Mouse (Mus musculus) lung, postnatal 0 days (tissue): ENCODE data around the gene Hnf1b. TPM values are rescaled to one million over a fixed set of nuclear protein-coding genes. Genes with fewer than 3 reads are reported as not detected.

ENCODE experiments used
- ATAC-seq: fragments of 200-750 bp; cut with Nextera tagmentation; 2 replicates; pipeline ENCODE4 v1.8.0; 2017; ENCODE audit warnings: moderate library complexity
- DNase-seq: peaks from one replicate; pipeline ENCODE4 v3.0.0-alpha.2; 2016; ENCODE audit warnings: low spot score
- H3K27ac ChIP-seq: fragments of 300-500 bp; sonication (generic); 2 replicates; pipeline ENCODE4 v1.5.1; 2014; ENCODE audit warnings: antibody characterized with exemption, mild to moderate bottlenecking, low read length, mixed read lengths
- H3K27me3 ChIP-seq: fragments of 300-500 bp; sonication (generic); replicated peaks from 2 replicates; pipeline ENCODE4 v1.6.1; 2014; ENCODE audit warnings: low read length, mixed read lengths; ENCODE audit not compliant: insufficient read depth
- H3K36me3 ChIP-seq: fragments of 300-500 bp; sonication (generic); 2 replicates; pipeline ENCODE4 v1.6.1; 2014; ENCODE audit warnings: low read length, mixed read lengths; ENCODE audit not compliant: insufficient read depth
- H3K4me1 ChIP-seq: fragments of 300-500 bp; sonication (generic); 2 replicates; pipeline ENCODE4 v1.6.1; 2014; ENCODE audit warnings: antibody characterized with exemption, low read depth, low read length, mixed read lengths; ENCODE audit not compliant: insufficient read depth
- H3K4me2 ChIP-seq: fragments of 300-500 bp; sonication (generic); replicated peaks from 2 replicates; pipeline ENCODE4 v1.6.1; 2014; ENCODE audit warnings: low read depth, mild to moderate bottlenecking, low read length, moderate library complexity, mixed read lengths
- H3K4me3 ChIP-seq: fragments of 300-500 bp; sonication (generic); 2 replicates; pipeline ENCODE4 v1.5.1; 2014; ENCODE audit warnings: low read depth, low read length
- H3K9ac ChIP-seq: fragments of 300-500 bp; sonication (generic); replicated peaks from 2 replicates; pipeline ENCODE4 v1.6.1; 2014; ENCODE audit warnings: low read depth, mild to moderate bottlenecking
- H3K9me3 ChIP-seq: fragments of 300-500 bp; sonication (generic); 2 replicates; pipeline ENCODE4 v1.6.1; 2016; ENCODE audit warnings: low read length, mixed read lengths
- CTCF ChIP-seq: IDR thresholded peaks from 2 replicates; pipeline ENCODE4 v1.5.1; 2016; ENCODE audit warnings: antibody characterized with exemption, mild to moderate bottlenecking
- EP300 ChIP-seq: IDR thresholded peaks from 2 replicates; pipeline ENCODE4 v1.6.1; 2016; ENCODE audit warnings: antibody characterized with exemption, mild to moderate bottlenecking, control low read depth
- WGBS: fragments of 180-500 bp; shearing (Covaris S2); extraction: QIAGEN DNeasy Blood & Tissue Kit; methylation state at CpG from one replicate; pipeline ENCODE4 v1.1.7; 2014; 5-methylcytosine and 5-hydroxymethylcytosine counted together
- polyA plus RNA-seq: library from polyadenylated mRNA; unstranded; fragments of >200 nt; fragmentation: Nextera tagmentation; extraction: Ambion mirVana; gene quantifications from 2 replicates; pipeline ENCODE4 v1.2.1, GENCODE M21; 2015

Gene Hnf1b
- polyA plus RNA-seq, 1 experiment from 2014 or later: 11.4 TPM

DNA sequence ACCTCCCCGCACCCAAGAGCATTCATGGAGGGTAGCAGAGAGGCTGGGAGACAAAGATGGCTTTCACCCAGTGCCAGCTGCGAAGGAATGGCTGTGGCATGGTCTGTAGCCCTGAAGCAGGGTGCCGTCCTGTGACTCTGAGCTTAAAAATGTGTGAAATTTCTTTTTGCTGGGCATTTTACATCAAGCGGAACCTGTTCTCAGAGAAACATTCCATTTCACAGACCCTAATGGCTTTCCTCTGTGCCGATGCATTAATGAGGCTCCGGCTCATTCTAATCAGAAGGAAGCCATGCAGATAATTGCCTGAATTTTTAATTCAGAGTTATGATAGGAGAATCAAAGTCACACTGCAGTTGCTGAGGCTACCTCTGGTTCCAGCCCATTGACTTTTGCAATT lies 32.8 kb upstream of the Hnf1b start:
- no peaks in the 10 kb centered on the region for H3K36me3 ChIP-seq
- TF ChIP-seq EP300 (no peak), CTCF (no peak)
- no peak for DNase-seq
- no peak overlapping the region for H3K9ac ChIP-seq
- H3K27me3 ChIP-seq: no peaks in the 10 kb centered on the region
- H3K9me3 ChIP-seq: no peaks in the 10 kb centered on the region
- no peaks in the 10 kb centered on the region for H3K4me1 ChIP-seq
- WGBS: 63% methylated on average over 6 of the region's 6 CpGs
- H3K4me2 ChIP-seq: no peak overlapping the region
- H3K27ac ChIP-seq: no peak overlapping the region
- no peak for ATAC-seq
- no peak overlapping the region for H3K4me3 ChIP-seq

DNA sequence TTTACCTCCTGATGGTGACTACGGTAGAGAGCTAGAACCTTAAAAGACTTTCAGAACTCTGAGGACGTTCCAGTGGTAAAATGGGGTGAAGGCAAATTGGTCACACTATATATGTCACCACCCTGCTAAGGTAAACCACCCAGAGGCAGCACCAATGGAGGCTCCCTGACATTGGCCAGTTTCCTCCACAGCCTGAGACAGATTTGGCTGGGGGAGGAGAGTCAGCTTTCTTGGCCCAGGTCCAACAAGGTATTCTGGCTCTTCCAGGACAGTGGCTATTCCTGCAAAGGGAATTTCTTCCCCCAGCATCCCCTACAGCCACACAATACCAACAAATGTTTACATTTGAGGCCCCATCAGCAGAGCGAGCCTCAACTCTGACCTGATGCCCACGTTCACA lies 31.9 kb upstream of the Hnf1b start:
- WGBS: 60% methylated on average over 4 of the region's 4 CpGs
- ATAC-seq (no peak), DNase-seq (no peak)
- Histone ChIP-seq H3K4me3 (no peak overlapping the region), H3K9me3 (no peaks in the 10 kb centered on the region), H3K4me1 (no peaks in the 10 kb centered on the region), H3K9ac (no peak overlapping the region), H3K27me3 (no peaks in the 10 kb centered on the region), H3K4me2 (no peak overlapping the region), H3K36me3 (no peaks in the 10 kb centered on the region), H3K27ac (no peak overlapping the region)
- TF ChIP-seq EP300 (no peak), CTCF (no peak)

DNA sequence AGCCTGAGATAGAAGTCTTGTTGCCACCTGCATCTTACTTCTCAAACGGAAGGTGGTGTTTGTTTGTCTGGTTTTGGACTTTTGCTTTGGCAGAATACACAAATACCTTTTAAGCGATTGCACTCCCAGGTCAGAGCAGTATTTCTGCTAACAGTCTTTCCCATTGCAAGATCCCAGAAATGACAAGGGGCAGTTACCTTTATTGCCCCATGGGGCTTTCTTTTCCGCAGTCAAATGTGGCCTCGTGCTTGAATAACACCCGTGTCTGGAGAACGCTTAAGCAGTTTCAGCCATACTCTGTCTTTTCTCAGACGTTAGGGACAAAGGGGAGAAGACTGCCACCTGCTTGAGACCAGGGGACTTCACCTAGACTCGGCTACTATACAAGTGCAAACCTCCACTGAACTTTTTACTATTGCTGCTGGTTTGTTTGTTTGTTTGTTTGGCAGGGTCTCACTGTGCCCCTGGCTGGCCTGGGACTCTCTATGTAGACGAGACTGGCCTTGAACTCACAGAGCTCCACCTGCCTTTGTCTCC lies 31.2 kb upstream of the Hnf1b start:
- Histone ChIP-seq H3K9me3 (no peaks in the 10 kb centered on the region), H3K27ac (no peak overlapping the region), H3K4me3 (no peak overlapping the region), H3K4me1 (no peaks in the 10 kb centered on the region), H3K9ac (no peak overlapping the region), H3K4me2 (no peak overlapping the region), H3K36me3 (no peaks in the 10 kb centered on the region), H3K27me3 (no peaks in the 10 kb centered on the region)
- DNase-seq (no peak), ATAC-seq (no peak)
- 44% methylated on average over 9 of the region's 9 CpGs for WGBS
- TF ChIP-seq CTCF: no peak
- TF ChIP-seq EP300: no peak

DNA sequence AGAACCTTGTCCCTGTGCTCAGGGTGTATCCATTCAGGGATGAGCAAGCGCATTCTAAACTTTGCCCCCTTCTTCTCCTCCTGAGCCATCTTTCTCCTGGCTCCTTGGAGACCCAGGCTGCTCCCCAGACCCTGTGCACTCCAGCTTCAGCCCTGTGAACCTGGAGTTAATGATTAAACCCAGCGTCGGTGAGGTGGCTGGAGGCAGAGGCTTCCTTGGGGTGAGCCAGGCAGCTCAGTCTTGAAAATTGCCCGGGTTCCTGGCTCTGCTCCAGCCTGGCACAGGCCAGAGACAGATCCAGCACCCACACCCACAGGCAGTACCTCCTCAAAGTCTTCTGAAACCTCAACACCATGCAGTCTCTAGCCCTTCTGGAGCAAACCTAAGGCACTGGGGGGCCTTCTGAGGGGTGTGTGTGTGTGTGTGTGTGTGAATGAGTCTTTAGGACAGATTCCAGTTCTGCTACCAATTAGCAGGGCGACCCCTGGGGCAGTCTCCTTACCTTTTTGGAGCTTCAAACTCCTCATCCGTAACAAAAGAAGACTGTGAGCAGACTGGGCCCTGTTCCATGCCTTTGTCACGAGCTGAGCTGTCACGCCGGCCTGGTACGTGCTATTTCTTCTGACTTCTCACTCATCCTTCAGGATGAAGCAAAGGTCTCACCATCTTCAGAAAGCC lies 29.9 kb upstream of the Hnf1b start:
- WGBS: 38% methylated on average over 10 of the region's 10 CpGs
- Histone ChIP-seq H3K27me3 (no peaks in the 10 kb centered on the region), H3K4me2 (no peak overlapping the region), H3K9ac (no peak overlapping the region), H3K36me3 (no peaks in the 10 kb centered on the region), H3K27ac (no peak overlapping the region), H3K4me1 (no peaks in the 10 kb centered on the region), H3K9me3 (no peaks in the 10 kb centered on the region), H3K4me3 (no peak overlapping the region)
- ATAC-seq (no peak), DNase-seq (peak; percentile 17)
- TF ChIP-seq EP300 (no peak), CTCF (no peak)

DNA sequence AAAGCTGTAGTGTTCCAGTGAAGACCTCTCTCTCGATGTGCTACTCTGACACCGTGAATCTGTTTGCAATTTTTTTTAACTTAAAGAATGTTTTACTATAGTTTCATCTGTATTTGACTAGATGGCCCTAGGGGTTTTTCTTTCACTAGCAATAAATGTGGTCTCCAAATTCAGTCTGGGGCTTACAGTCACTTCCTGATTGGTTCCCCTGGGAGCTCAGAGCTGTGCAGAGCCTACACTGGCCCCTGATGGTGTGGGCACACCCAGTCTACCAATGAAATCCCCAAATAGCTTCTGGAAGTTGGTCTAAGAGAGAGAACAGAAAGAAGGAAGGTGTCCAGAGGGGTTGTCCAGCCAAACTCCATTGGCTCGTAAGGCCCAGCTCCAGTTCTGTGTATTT lies 23.7 kb upstream of the Hnf1b start:
- no peaks in the 10 kb centered on the region for H3K4me1 ChIP-seq
- H3K27ac ChIP-seq: no peak overlapping the region
- 84% methylated on average over 3 of the region's 3 CpGs for WGBS
- H3K36me3 ChIP-seq: no peaks in the 10 kb centered on the region
- no peak for DNase-seq
- ATAC-seq: no peak
- H3K4me3 ChIP-seq: no peak overlapping the region
- TF ChIP-seq EP300 (no peak), CTCF (no peak)
- no peaks in the 10 kb centered on the region for H3K27me3 ChIP-seq
- H3K4me2 ChIP-seq: no peak overlapping the region
- no peaks in the 10 kb centered on the region for H3K9me3 ChIP-seq
- H3K9ac ChIP-seq: no peak overlapping the region

DNA sequence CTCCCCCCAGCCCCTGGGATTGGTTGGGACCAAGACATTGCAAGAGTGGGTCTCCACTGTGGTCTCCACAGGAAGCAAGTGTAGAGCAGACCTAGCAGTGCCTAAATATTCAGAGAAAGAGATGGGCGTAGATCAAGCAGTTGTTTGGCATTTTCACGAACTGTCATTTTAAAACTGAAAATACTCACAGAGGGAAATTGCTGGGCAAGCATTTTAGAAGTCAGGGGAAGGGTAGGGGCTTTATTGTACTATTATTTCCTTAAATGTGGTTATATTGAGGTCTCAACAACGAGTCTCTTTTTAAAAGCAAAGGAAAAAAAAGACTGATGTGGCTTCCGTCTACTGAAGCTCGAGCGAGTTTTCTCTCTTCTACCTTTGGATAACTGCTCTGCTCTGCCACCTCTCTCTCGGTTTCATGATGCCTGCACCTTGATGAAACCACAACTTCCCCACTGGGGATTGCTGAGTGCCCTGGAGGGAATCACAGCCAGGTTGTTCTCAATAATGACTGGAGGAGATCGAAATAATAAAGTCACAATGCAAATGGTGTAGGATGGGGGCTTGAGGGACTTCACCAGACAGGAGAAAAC lies 21.2 kb upstream of the Hnf1b start:
- ATAC-seq: no peak
- 79% methylated on average over 8 of the region's 8 CpGs for whole genome bisulfite sequencing
- no peak overlapping the region for H3K9ac ChIP-seq

More for the DNA sequence above, 21.2 kb upstream of the Hnf1b start:
- DNase-seq: no peak
- H3K27ac ChIP-seq: no peak overlapping the region
- H3K4me3 ChIP-seq: no peak overlapping the region
- H3K4me1 ChIP-seq: no peaks in the 10 kb centered on the region
- no peak for TF ChIP-seq EP300
- no peak for TF ChIP-seq CTCF
- H3K36me3 ChIP-seq: no peaks in the 10 kb centered on the region
- H3K9me3 ChIP-seq: no peaks in the 10 kb centered on the region
- no peak overlapping the region for H3K4me2 ChIP-seq
- no peaks in the 10 kb centered on the region for H3K27me3 ChIP-seq
